Mouse (Mus musculus) spleen, adult 2 months (tissue): ENCODE measurements around the gene Lamp1.

Experiments used
- CTCF ChIP-seq: fragments of 200-500 bp; IDR thresholded peaks from 2 replicates; pipeline ENCODE4 v1.5.1; 2011; ENCODE audit warnings: mild to moderate bottlenecking, inconsistent platforms; ENCODE audit not compliant: insufficient read depth, insufficient read length, insufficient replicate concordance; ENCODE audit errors: extremely low read depth
- POLR2A ChIP-seq: fragments of 200-500 bp; IDR thresholded peaks from 2 replicates; pipeline ENCODE4 v1.6.1; 2011; ENCODE audit warnings: low read depth, low read length, inconsistent platforms

DNA sequence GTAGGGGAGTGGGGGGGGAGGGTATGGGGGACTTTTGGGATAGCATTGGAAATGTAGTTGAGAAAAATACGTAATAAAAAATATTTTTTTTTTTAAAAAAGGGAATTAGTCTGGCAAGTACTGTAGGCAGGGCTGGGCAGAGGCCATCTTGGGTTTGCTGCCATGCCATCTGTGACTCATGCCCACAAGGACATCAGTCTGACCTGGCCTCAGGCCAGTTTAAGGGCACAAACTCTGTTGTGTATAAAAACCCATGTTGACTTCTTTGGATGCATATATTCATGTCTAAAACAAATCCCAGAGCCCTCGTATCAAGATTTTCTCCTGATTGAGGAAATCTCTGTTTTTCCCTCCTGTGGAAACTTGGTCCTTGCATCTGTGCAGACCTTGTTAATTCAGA, 41.9 kb upstream of the Lamp1 start:
- TF ChIP-seq CTCF = no peak
- no peak for TF ChIP-seq POLR2A
